Mouse (Mus musculus): ENCODE data around the gene Gm20388. TPM values are rescaled to one million over a fixed set of nuclear protein-coding genes. Genes with fewer than 3 reads are reported as not detected.

The Gm20388 gene
- polyA plus RNA-seq, 1 experiment from 2014 or later: not detected

DNA sequence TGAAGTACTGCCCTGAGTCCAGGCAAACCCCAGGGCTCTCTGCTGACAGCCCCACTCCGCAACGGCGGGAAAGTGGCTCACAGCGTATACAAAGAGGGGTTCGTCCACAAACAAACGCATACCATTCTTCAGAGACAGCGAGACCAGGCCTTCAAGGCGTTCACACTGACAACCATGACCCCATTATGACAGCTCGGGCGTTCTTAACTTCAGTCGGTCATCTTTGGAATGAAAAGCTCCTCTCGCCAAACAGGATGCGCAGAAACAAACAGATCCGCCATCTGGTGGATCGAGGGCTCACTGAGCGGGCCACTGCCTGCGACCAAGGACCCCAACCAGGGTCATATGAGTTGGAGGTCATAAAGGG lies 3947.9 kb downstream of the Gm20388 start:
- Histone ChIP-seq H3K9ac (ENCODE audit: low read depth, low read length) (peak overlapping the region; percentile 58), H3K4me1 (ENCODE audit: control insufficient read depth, insufficient read depth, low read length) (no peaks in the 10 kb centered on the region), H3K27ac (ENCODE audit: low read depth, low read length) (no peak overlapping the region), H3K36me3 (ENCODE audit: control insufficient read depth, insufficient read depth, low read length) (no peaks in the 10 kb centered on the region), H3K9me3 (ENCODE audit: control insufficient read depth, low read length) (no peaks in the 10 kb centered on the region), H3K27me3 (ENCODE audit: control insufficient read depth, insufficient read depth, low read length) (peaks cover 4% of the 10 kb centered on the region; the same call in 1 of the 2 replicates), H3K4me3 (ENCODE audit: low read length) (peak overlapping the region; percentile 76), H3K4me2 (replicated peaks; ENCODE audit: low read depth, low read length) (peak overlapping the region; percentile 98)
- 0 out of 2 replicates have a peak, but pooled peaks have one; percentile 1 for ATAC-seq (ENCODE audit: low FRiP score, low TSS enrichment)
- WGBS: under 1% methylated on average over 17 of the region's 17 CpGs

DNA sequence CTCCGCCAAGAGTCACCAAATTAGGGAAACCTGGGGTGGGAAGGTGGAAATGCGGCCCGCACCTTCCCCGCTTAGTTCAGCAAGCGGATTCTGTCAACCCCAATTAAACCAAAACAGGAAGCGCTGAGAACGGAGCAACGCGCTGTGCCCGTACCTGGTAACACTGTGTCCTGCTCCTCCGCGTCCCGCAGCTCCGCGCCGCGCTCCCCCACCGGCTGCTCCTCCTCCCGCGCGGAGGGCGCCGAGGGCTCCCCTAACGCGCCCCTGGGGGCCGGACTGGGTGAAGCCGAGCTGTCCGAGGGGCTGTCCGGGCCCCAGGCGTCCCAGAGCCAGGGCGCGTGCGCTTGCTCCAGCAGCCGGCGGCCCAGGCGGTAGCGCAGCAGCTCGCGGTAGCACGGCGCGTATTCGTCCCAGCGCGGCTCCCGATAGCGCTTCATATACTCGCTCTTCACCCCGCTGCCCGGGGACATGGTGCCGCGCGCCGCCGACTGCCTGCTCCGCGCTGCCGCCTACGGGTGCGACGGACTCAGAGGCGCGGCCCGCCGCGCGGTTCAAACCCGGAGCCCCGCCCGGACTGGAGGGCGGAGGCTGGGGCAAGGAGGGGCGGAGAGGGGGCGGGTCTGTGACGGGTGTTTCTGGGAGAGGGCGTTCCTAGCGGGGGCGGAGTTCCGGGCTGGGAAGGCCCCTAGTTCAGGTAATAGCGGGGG lies 3948.5 kb downstream of the Gm20388 start:
- Histone ChIP-seq H3K4me3 (ENCODE audit: low read length) (peak overlapping the region; percentile 76), H3K36me3 (ENCODE audit: control insufficient read depth, insufficient read depth, low read length) (no peaks in the 10 kb centered on the region), H3K27me3 (ENCODE audit: control insufficient read depth, insufficient read depth, low read length) (peaks cover 4% of the 10 kb centered on the region; the same call in 1 of the 2 replicates), H3K27ac (ENCODE audit: low read depth, low read length) (no peak overlapping the region), H3K4me2 (replicated peaks; ENCODE audit: low read depth, low read length) (peak overlapping the region; percentile 98), H3K9ac (ENCODE audit: low read depth, low read length) (peak overlapping the region; percentile 58), H3K4me1 (ENCODE audit: control insufficient read depth, insufficient read depth, low read length) (no peaks in the 10 kb centered on the region), H3K9me3 (ENCODE audit: control insufficient read depth, low read length) (no peaks in the 10 kb centered on the region)
- 0% methylated on average over 78 of the region's 79 CpGs for WGBS
- peak; percentile 96 for ATAC-seq (ENCODE audit: low FRiP score, low TSS enrichment)

DNA sequence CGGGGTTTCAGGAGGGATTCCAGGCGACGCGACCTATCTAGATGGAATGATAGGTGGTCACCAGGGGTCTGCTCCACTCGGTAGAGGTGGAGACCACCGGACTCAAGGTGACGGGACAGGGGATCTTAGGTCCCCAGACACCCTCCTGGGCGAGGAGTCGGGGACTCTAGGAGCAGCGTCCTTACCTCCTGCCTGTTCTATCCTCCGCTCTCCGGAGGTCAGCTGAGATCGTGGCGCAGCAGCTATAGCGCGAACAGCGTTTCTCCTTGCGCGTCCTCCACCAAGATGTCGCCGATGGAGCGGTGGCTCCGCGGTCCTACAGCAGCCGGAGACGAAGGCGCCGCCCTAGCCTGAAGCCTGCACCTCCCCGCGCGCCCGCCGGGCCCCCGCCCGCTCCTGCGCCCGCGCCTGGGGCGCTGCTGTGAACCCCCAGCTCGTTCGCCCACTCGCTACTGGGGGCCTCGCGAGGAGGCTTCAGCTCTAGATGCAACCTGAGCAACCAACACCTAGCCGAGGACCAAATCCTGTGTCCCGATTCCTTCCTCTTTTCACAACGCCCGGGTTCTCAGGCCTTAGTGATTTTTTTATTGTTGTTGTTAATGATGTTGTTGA lies 3949.1 kb downstream of the Gm20388 start, which contains the start of gene Ccsap:
TSS of gene Ccsap (minus strand) at position 562 of the 612 bp plus-strand sequence.
- Histone ChIP-seq H3K36me3 (ENCODE audit: control insufficient read depth, insufficient read depth, low read length) (no peaks in the 10 kb centered on the region), H3K4me2 (replicated peaks; ENCODE audit: low read depth, low read length) (peak within 1 kb of the TSS; percentile 98), H3K27ac (ENCODE audit: low read depth, low read length) (no peak within 1 kb of the TSS), H3K9ac (ENCODE audit: low read depth, low read length) (peak within 1 kb of the TSS; percentile 58), H3K9me3 (ENCODE audit: control insufficient read depth, low read length) (no peaks in the 10 kb centered on the region), H3K4me1 (ENCODE audit: control insufficient read depth, insufficient read depth, low read length) (no peaks in the 10 kb centered on the region), H3K4me3 (ENCODE audit: low read length) (peak within 1 kb of the TSS; percentile 76), H3K27me3 (ENCODE audit: control insufficient read depth, insufficient read depth, low read length) (peaks cover 6% of the 10 kb centered on the region; the same call in 1 of the 2 replicates)
- ATAC-seq (ENCODE audit: low FRiP score, low TSS enrichment): no peak; the same call in 1 of the 2 replicates
- WGBS: 1% methylated on average over 46 of the region's 48 CpGs

DNA sequence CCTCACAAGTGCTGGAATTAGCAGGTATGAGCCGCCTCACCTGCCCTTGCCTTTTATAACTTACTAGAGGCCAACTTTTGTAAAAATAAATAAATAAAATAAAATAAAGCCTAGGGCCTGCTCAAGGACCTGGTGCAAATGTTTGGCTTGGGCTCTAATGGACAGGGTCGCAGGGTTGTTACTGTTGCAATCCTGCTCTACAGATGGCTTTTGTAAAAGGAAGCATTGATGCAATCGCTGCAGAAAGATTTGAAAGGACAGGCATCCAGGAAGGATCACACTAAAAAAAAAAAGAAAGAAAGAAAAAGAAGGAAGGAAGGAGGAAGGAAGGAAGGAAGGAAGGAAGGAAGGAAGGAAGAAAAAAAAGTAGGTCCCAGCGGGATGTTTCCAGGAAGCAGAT lies 3949.7 kb downstream of the Gm20388 start:
- WGBS: 70% methylated on average over 4 of the region's 4 CpGs
- no peaks in the 10 kb centered on the region for H3K36me3 ChIP-seq (ENCODE audit: control insufficient read depth, insufficient read depth, low read length)
- peak overlapping the region; percentile 76 for H3K4me3 ChIP-seq (ENCODE audit: low read length)
- H3K27ac ChIP-seq (ENCODE audit: low read depth, low read length): no peak overlapping the region
- no peak overlapping the region for H3K9ac ChIP-seq (ENCODE audit: low read depth, low read length)
- H3K4me2 ChIP-seq (replicated peaks; ENCODE audit: low read depth, low read length): peak overlapping the region; percentile 98; the same call in 1 of the 2 replicates
- no peak for ATAC-seq (ENCODE audit: low FRiP score, low TSS enrichment)
- H3K4me1 ChIP-seq (ENCODE audit: control insufficient read depth, insufficient read depth, low read length): no peaks in the 10 kb centered on the region
- peaks cover 7% of the 10 kb centered on the region; the same call in 1 of the 2 replicates for H3K27me3 ChIP-seq (ENCODE audit: control insufficient read depth, insufficient read depth, low read length)
- H3K9me3 ChIP-seq (ENCODE audit: control insufficient read depth, low read length): no peaks in the 10 kb centered on the region

DNA sequence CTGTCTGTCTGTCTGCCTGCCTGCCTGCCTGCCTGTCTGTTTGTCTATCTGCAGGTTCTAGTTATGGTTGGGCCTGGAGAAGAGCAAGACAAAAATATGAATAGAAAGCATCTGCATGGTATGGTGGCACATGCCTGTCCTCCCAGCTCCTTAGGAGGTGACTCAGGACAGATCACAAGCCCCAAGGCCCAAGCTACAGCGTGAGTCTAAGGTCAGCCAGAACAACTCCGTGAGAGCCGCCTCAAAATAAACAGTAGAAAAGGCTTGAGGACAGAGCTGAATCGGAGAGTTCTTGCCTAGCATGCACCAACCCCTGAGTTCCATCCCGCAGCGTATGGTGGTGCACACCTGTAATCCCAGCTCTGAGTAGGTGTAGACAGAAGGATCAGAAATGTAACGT lies 3955.1 kb downstream of the Gm20388 start:
- Histone ChIP-seq H3K4me2 (replicated peaks; ENCODE audit: low read depth, low read length) (no peak overlapping the region), H3K27me3 (ENCODE audit: control insufficient read depth, insufficient read depth, low read length) (peaks cover 7% of the 10 kb centered on the region; the same call in 1 of the 2 replicates), H3K9ac (ENCODE audit: low read depth, low read length) (no peak overlapping the region), H3K4me3 (ENCODE audit: low read length) (no peak overlapping the region), H3K36me3 (ENCODE audit: control insufficient read depth, insufficient read depth, low read length) (no peaks in the 10 kb centered on the region), H3K4me1 (ENCODE audit: control insufficient read depth, insufficient read depth, low read length) (no peaks in the 10 kb centered on the region), H3K27ac (ENCODE audit: low read depth, low read length) (no peak overlapping the region), H3K9me3 (ENCODE audit: control insufficient read depth, low read length) (no peaks in the 10 kb centered on the region)
- WGBS: 75% methylated on average over 7 of the region's 7 CpGs
- no peak for ATAC-seq (ENCODE audit: low FRiP score, low TSS enrichment)

DNA sequence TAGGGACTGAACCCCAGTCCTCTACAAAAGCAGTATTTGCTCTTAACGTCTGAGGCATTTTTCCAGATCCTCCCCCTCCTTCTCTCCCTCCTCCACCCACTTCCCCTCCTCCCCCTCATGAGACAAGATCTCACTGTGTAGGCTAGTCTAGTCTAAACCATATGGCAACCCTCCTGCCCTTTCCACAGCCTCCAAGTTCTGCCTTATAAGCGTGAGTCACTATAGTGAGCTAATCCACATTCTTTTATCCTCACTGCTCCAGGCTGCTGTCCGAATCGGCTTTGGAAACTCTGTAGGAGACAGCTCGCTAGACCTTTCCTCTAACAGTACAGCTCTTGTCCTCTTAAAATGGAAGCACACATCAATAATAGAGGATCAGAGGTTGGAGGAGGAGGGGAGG lies 3956.3 kb downstream of the Gm20388 start:
- ATAC-seq (ENCODE audit: low FRiP score, low TSS enrichment): no peak
- no peak overlapping the region for H3K4me3 ChIP-seq (ENCODE audit: low read length)
- WGBS: 36% methylated on average over 5 of the region's 5 CpGs

DNA sequence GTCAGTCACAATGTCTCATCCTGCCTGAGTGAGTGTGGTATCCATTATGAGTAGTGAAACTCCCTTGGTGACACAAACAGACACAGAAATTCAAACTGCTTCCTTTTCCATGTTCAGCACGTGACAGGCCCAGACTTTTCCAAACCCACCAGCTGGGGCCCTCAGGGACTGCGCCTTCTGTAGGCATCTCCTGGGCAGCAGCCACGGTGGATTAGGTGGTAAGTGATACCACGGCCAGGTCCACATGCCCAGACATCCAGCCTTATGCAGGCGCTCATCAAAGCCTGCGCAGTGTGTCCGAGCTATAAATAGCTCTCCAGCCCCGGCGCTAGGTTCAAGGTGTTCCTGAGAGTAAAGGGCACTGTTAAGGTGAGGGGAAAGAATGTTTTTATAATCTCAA lies 3961.4 kb downstream of the Gm20388 start:
- no peaks in the 10 kb centered on the region for H3K27me3 ChIP-seq (ENCODE audit: control insufficient read depth, insufficient read depth, low read length)
- no peak for ATAC-seq (ENCODE audit: low FRiP score, low TSS enrichment)
- no peak overlapping the region for H3K27ac ChIP-seq (ENCODE audit: low read depth, low read length)
- H3K4me2 ChIP-seq (replicated peaks; ENCODE audit: low read depth, low read length): no peak overlapping the region
- no peaks in the 10 kb centered on the region for H3K36me3 ChIP-seq (ENCODE audit: control insufficient read depth, insufficient read depth, low read length)
- H3K4me3 ChIP-seq (ENCODE audit: low read length): no peak overlapping the region
- 74% methylated on average over 9 of the region's 9 CpGs for WGBS
- 0 out of 2 replicates have a peak overlapping the region, but pooled peaks have one; percentile 23 for H3K9ac ChIP-seq (ENCODE audit: low read depth, low read length)
- no peaks in the 10 kb centered on the region for H3K4me1 ChIP-seq (ENCODE audit: control insufficient read depth, insufficient read depth, low read length)
- no peaks in the 10 kb centered on the region for H3K9me3 ChIP-seq (ENCODE audit: control insufficient read depth, low read length)

More for the DNA sequence above, 3956.3 kb downstream of the Gm20388 start:
- Histone ChIP-seq H3K9ac (ENCODE audit: low read depth, low read length) (no peak overlapping the region), H3K27me3 (ENCODE audit: control insufficient read depth, insufficient read depth, low read length) (peaks cover 7% of the 10 kb centered on the region; the same call in 1 of the 2 replicates), H3K36me3 (ENCODE audit: control insufficient read depth, insufficient read depth, low read length) (no peaks in the 10 kb centered on the region), H3K4me1 (ENCODE audit: control insufficient read depth, insufficient read depth, low read length) (no peaks in the 10 kb centered on the region), H3K4me2 (replicated peaks; ENCODE audit: low read depth, low read length) (no peak overlapping the region), H3K27ac (ENCODE audit: low read depth, low read length) (no peak overlapping the region), H3K9me3 (ENCODE audit: control insufficient read depth, low read length) (no peaks in the 10 kb centered on the region)

DNA sequence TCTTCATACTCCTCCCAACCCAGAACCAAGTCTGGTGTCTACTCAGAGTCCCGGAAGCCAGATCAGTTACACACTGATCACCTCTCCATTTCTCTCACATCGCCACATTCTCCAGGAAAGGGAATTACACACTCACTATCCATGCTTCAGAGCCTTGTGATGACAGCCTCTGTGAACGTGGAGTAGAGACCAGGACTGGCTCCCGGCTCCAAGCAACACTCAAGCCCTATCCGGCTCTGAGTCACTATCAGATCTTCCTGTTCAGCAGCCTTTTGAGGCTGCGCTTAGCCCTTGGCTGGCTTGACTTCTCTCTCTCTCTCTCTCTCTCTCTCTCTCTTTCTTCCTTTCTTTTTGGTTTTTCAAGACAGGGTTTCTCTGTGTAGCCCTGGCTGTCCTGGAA lies 3962.7 kb downstream of the Gm20388 start:
- Histone ChIP-seq H3K4me1 (ENCODE audit: control insufficient read depth, insufficient read depth, low read length) (no peaks in the 10 kb centered on the region), H3K4me2 (replicated peaks; ENCODE audit: low read depth, low read length) (no peak overlapping the region), H3K27me3 (ENCODE audit: control insufficient read depth, insufficient read depth, low read length) (no peaks in the 10 kb centered on the region), H3K27ac (ENCODE audit: low read depth, low read length) (no peak overlapping the region), H3K9me3 (ENCODE audit: control insufficient read depth, low read length) (no peaks in the 10 kb centered on the region), H3K36me3 (ENCODE audit: control insufficient read depth, insufficient read depth, low read length) (no peaks in the 10 kb centered on the region), H3K9ac (ENCODE audit: low read depth, low read length) (no peak overlapping the region), H3K4me3 (ENCODE audit: low read length) (no peak overlapping the region)
- 70% methylated on average over 6 of the region's 6 CpGs for WGBS
- ATAC-seq (ENCODE audit: low FRiP score, low TSS enrichment): no peak

DNA sequence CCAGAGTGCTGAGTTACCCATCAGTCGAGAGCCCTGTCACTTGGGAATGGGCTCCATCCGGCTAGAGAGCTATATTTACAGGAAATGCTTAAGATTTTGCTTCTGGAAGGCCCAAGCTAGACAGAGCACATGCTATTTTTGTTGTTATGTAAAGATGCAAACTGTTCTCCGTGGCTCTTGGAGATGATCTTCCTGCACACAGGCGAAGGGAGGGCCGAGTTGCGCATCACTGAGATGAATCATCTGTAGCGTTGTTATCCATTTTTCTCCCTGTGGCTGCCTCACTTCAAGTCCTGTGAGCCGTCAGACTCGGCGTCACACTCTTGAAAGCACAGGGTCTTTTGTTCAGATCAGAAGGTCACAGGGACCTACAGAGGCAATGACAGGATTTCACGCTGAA lies 3963.7 kb downstream of the Gm20388 start:
- 81% methylated on average over 11 of the region's 11 CpGs for WGBS

More for the DNA sequence above, 3963.7 kb downstream of the Gm20388 start:
- no peaks in the 10 kb centered on the region for H3K4me1 ChIP-seq (ENCODE audit: control insufficient read depth, insufficient read depth, low read length)
- no peaks in the 10 kb centered on the region for H3K36me3 ChIP-seq (ENCODE audit: control insufficient read depth, insufficient read depth, low read length)
- H3K9me3 ChIP-seq (ENCODE audit: control insufficient read depth, low read length): no peaks in the 10 kb centered on the region
- no peak for ATAC-seq (ENCODE audit: low FRiP score, low TSS enrichment)
- H3K9ac ChIP-seq (ENCODE audit: low read depth, low read length): no peak overlapping the region
- no peaks in the 10 kb centered on the region for H3K27me3 ChIP-seq (ENCODE audit: control insufficient read depth, insufficient read depth, low read length)
- H3K4me3 ChIP-seq (ENCODE audit: low read length): no peak overlapping the region
- H3K4me2 ChIP-seq (replicated peaks; ENCODE audit: low read depth, low read length): no peak overlapping the region
- no peak overlapping the region for H3K27ac ChIP-seq (ENCODE audit: low read depth, low read length)
